Mouse (Mus musculus) neural tube, embryonic 13.5 days (tissue): ENCODE measurements at regions not wholly inside any gene's neighbourhood (a gene's known extent, or its start where the extent isn't known, plus 50 kb on each side); places are given as distances from the start of the nearest gene placed in this dataset.
A peak's percentile ranks its signal among the peaks of the same experiment; 100 is the strongest.

Source experiments
- ATAC-seq: fragments of 200-750 bp; cut with Nextera tagmentation; 2 replicates; pipeline ENCODE4 v1.8.0; 2017; ENCODE audit warnings: low read depth, mild to moderate bottlenecking, moderate TSS enrichment, moderate library complexity
- H3K27ac ChIP-seq: fragments of 300-500 bp; sonication (generic); replicated peaks from 2 replicates; pipeline ENCODE4 v1.5.1; 2015; ENCODE audit warnings: moderate library complexity, mild to moderate bottlenecking, inconsistent platforms
- H3K27me3 ChIP-seq: fragments of 300-500 bp; sonication (generic); 2 replicates; pipeline ENCODE4 v1.6.1; 2015; ENCODE audit warnings: mild to moderate bottlenecking, inconsistent platforms
- H3K36me3 ChIP-seq: fragments of 300-500 bp; sonication (generic); 2 replicates; pipeline ENCODE4 v1.6.1; 2015; ENCODE audit warnings: mild to moderate bottlenecking, inconsistent platforms
- H3K4me1 ChIP-seq: fragments of 300-500 bp; sonication (generic); replicated peaks from 2 replicates; pipeline ENCODE4 v1.6.1; 2015; ENCODE audit warnings: inconsistent platforms
- H3K4me2 ChIP-seq: fragments of 300-500 bp; sonication (generic); 2 replicates; pipeline ENCODE4 v1.6.1; 2015; ENCODE audit warnings: inconsistent platforms, mild to moderate bottlenecking, moderate library complexity
- H3K4me3 ChIP-seq: fragments of 300-500 bp; sonication (generic); 2 replicates; pipeline ENCODE4 v1.5.1; 2015; ENCODE audit warnings: mild to moderate bottlenecking, inconsistent platforms
- H3K9ac ChIP-seq: fragments of 300-500 bp; sonication (generic); 2 replicates; pipeline ENCODE4 v1.6.1; 2015; ENCODE audit warnings: moderate library complexity, mild to moderate bottlenecking, inconsistent platforms
- H3K9me3 ChIP-seq: fragments of 300-500 bp; sonication (generic); 2 replicates; pipeline ENCODE4 v1.6.1; 2016; ENCODE audit warnings: inconsistent platforms
- WGBS: fragments of 180-500 bp; shearing (Covaris S2); methylation state at CpG from one replicate; pipeline ENCODE4 v1.1.7; 2015; 5-methylcytosine and 5-hydroxymethylcytosine counted together

DNA sequence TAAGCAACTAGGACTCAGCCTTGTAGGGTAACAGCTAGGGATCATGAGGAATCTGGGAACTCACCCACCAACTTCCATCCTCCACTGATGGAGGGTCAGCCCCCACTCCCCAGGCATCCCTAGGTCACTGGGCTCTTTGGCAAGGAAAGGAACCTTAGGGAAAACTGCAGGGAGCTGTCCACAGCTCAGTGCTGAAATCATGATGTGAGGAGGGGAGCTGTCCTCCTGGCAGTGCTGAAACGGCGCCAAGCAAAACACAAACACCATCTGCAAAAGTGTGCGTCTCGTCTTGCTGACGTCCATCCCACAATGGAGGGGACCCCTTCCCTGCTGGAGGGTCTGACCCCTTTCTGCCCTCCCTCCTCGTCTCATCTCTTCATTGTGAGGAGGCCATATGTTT lies 68.6 kb upstream of the Rph3a start:
- 19% methylated on average over 6 of the region's 6 CpGs for WGBS

DNA sequence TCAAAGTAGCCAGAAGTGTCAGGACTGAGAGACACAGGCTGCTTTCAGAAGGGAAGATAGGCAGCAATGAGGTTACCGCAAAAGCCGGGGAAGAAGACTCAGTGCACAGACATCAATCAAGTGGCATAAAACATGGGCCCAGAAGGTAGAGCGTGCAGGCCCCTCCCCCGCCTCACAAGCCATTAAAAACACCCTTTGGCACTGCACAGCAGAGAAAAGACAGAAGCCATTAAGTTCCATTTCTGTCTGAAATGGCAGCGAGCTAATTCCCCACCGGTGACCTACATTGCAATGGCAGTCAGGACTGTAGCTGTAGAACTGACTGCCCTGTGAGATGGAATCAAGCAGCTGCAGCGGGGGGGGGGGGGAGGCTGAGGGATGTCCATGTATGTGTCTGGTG lies 66.8 kb upstream of the Rph3a start:
- Histone ChIP-seq H3K4me3 (no peak overlapping the region), H3K27ac (peak overlapping the region; percentile 82), H3K27me3 (no peaks in the 10 kb centered on the region), H3K4me1 (peaks cover 14% of the 10 kb centered on the region), H3K36me3 (no peaks in the 10 kb centered on the region), H3K9ac (no peak overlapping the region), H3K4me2 (no peak overlapping the region), H3K9me3 (0 out of 2 replicates have a peak, but pooled peaks cover 1% of the 10 kb centered on the region)
- peak; percentile 47; the same call in 1 of the 2 replicates for ATAC-seq
- 38% methylated on average over 7 of the region's 7 CpGs for WGBS

More for the DNA sequence above, 68.6 kb upstream of the Rph3a start:
- no peak overlapping the region for H3K27ac ChIP-seq
- H3K9me3 ChIP-seq: 0 out of 2 replicates have a peak, but pooled peaks cover 3% of the 10 kb centered on the region
- no peak overlapping the region for H3K9ac ChIP-seq
- peaks cover 14% of the 10 kb centered on the region for H3K4me1 ChIP-seq
- no peaks in the 10 kb centered on the region for H3K27me3 ChIP-seq
- no peaks in the 10 kb centered on the region for H3K36me3 ChIP-seq
- no peak overlapping the region for H3K4me3 ChIP-seq
- ATAC-seq: no peak
- H3K4me2 ChIP-seq: no peak overlapping the region

- 0 out of 2 replicates have a peak, but pooled peaks have one; percentile 23 for ATAC-seq
- 4% methylated on average over 11 of the region's 11 CpGs for WGBS
- Histone ChIP-seq H3K27ac (peak overlapping the region; percentile 46), H3K36me3 (no peaks in the 10 kb centered on the region), H3K4me1 (peaks cover 9% of the 10 kb centered on the region; the same call in 1 of the 2 replicates), H3K9me3 (no peaks in the 10 kb centered on the region), H3K4me2 (0 out of 2 replicates have a peak overlapping the region, but pooled peaks have one; percentile 0), H3K9ac (no peak overlapping the region), H3K27me3 (no peaks in the 10 kb centered on the region), H3K4me3 (no peak overlapping the region)
Measured at GRCm38 (mm10) chr5:121068821-121069220, 58.9 kb upstream of the Rph3a start.

- WGBS: 74% methylated on average over 12 of the region's 12 CpGs
- Histone ChIP-seq H3K4me3 (no peak overlapping the region), H3K27ac (no peak overlapping the region), H3K9ac (no peak overlapping the region), H3K4me1 (peaks cover 18% of the 10 kb centered on the region), H3K36me3 (no peaks in the 10 kb centered on the region), H3K4me2 (no peak overlapping the region), H3K27me3 (no peaks in the 10 kb centered on the region), H3K9me3 (no peaks in the 10 kb centered on the region)
- ATAC-seq: no peak
Measured at GRCm38 (mm10) chr5:121064721-121065120, 54.8 kb upstream of the Rph3a start.

- ATAC-seq: peak; percentile 36; the same call in 1 of the 2 replicates
- H3K4me3 ChIP-seq: no peak overlapping the region
- no peaks in the 10 kb centered on the region for H3K27me3 ChIP-seq
- H3K4me2 ChIP-seq: no peak overlapping the region
- no peak overlapping the region for H3K9ac ChIP-seq
- peaks cover 9% of the 10 kb centered on the region for H3K4me1 ChIP-seq
- no peaks in the 10 kb centered on the region for H3K36me3 ChIP-seq
- H3K9me3 ChIP-seq: no peaks in the 10 kb centered on the region
- 23% methylated on average over 4 of the region's 4 CpGs for WGBS
- H3K27ac ChIP-seq: peak overlapping the region; percentile 62
Measured at GRCm38 (mm10) chr5:121062930-121063584, 53.2 kb upstream of the Rph3a start.

GRCm38 (mm10) chr5:121061688-121062087 lies 51.8 kb upstream of the Rph3a start:
- Histone ChIP-seq H3K36me3 (no peaks in the 10 kb centered on the region), H3K4me2 (no peak overlapping the region), H3K9ac (no peak overlapping the region), H3K27ac (no peak overlapping the region), H3K9me3 (no peaks in the 10 kb centered on the region), H3K4me1 (peaks cover 9% of the 10 kb centered on the region), H3K4me3 (no peak overlapping the region), H3K27me3 (no peaks in the 10 kb centered on the region)
- ATAC-seq: no peak
- 65% methylated on average over 2 of the region's 2 CpGs for WGBS
